Mouse (Mus musculus): Measurements from ENCODE around the gene Ebpl. TPM values are rescaled to one million over a fixed set of nuclear protein-coding genes. Genes with fewer than 3 reads are reported as not detected.
A peak's percentile ranks its signal among the peaks of the same experiment; 100 is the strongest.

Ebpl gene
- total and polyA plus RNA-seq, 3 experiments = 1.0 to 14.3 (median 3.4) TPM

DNA sequence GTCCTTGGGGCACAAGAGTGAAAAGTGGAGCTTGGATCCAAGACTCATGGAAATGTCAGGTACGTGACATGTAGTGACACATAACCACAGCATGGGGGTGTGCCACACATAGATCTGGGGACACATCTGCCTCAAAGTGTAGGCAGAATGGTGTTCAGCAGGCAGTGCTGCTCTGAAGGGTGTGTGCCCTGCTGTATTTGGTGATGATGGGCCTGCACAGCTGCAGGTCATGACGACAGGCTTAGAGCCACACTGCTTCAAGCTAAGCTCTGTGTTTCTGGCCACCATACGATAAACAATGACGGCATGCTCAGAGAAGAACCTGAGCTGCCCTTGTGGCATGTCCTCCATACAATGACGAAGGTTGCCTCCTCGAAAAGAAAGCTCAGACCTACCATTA lies 60.4 kb downstream of the Ebpl start:
- Histone ChIP-seq H3K4me3 (ENCODE audit: control insufficient read depth in 1 of 2, insufficient read depth in 1 of 2, low read depth in 2 of 2, low read length in 2 of 2) (no peak overlapping the region), H3K9me3 (replicated peaks; ENCODE audit: insufficient read depth, low read length) (no peaks in the 10 kb centered on the region), H3K9ac (ENCODE audit: control insufficient read depth, low read depth, low read length, poor library complexity, severe bottlenecking) (no peak overlapping the region), H3K36me3 (ENCODE audit: control insufficient read depth in 1 of 2, insufficient read depth in 2 of 2, low read length in 2 of 2) (peaks cover 0 to 4% of the 10 kb centered on the region in 2 experiments; a peak in 2 of 4 replicates), H3K4me1 (ENCODE audit: control insufficient read depth in 1 of 2, insufficient read depth in 2 of 2, low read length in 2 of 2) (peaks cover 0 to 9% of the 10 kb centered on the region in 2 experiments; a peak in 2 of 4 replicates), H3K27me3 (ENCODE audit: control insufficient read depth in 1 of 2, insufficient read depth in 2 of 2, low read length in 2 of 2) (no peaks in the 10 kb centered on the region), H3K27ac (ENCODE audit: control insufficient read depth, low read depth, low read length) (no peak overlapping the region), H3K79me2 (ENCODE audit: control insufficient read depth, insufficient read depth, low read length, poor library complexity) (no peaks in the 10 kb centered on the region)
- TF ChIP-seq TCF12 (IDR thresholded peaks at IDR 0.05; ENCODE audit: low read depth, low read length) (no peak), CTCF (IDR thresholded peaks at IDR 0.05 in 2 of 3, conservative IDR thresholded peaks at IDR 0.05 in 1 of 3; ENCODE audit: control insufficient read depth in 1 of 3, insufficient read depth in 1 of 3, low read depth in 2 of 3, low read length in 3 of 3, poor library complexity in 1 of 3, severe bottlenecking in 1 of 3) (no peak; a peak in 1 of 6 replicates), NELFE (IDR thresholded peaks at IDR 0.05; ENCODE audit: low read depth, low read length) (no peak), TAL1 (IDR thresholded peaks at IDR 0.05; ENCODE audit: low read length) (no peak), ZKSCAN1 (IDR thresholded peaks at IDR 0.05; ENCODE audit: low read depth, low read length) (no peak), EP300 (IDR thresholded peaks at IDR 0.05; ENCODE audit: low read depth in 1 of 2, low read length in 2 of 2) (no peak), CHD2 (IDR thresholded peaks at IDR 0.05; ENCODE audit: low read length) (no peak), UBTF (IDR thresholded peaks at IDR 0.05; ENCODE audit: borderline replicate concordance, insufficient read depth, low read depth, low read length) (no peak), MYC (IDR thresholded peaks at IDR 0.05; ENCODE audit: low read depth, low read length) (no peak), TBP (IDR thresholded peaks at IDR 0.05; ENCODE audit: low read depth, low read length) (no peak), ETS1 (IDR thresholded peaks at IDR 0.05; ENCODE audit: low read depth, low read length) (no peak), RAD21 (IDR thresholded peaks at IDR 0.05; ENCODE audit: low read depth, low read length) (no peak), CHD1 (IDR thresholded peaks at IDR 0.05; ENCODE audit: low read depth, low read length) (no peak), POLR2AphosphoS2 (IDR thresholded peaks at IDR 0.05; ENCODE audit: low read length) (no peak), MXI1 (IDR thresholded peaks at IDR 0.05; ENCODE audit: low read depth, low read length) (no peak), BHLHE40 (IDR thresholded peaks at IDR 0.05; ENCODE audit: borderline replicate concordance, low read depth, low read length) (no peak)
- DNase-seq (ENCODE audit: low read depth, low spot score) = no peak

DNA sequence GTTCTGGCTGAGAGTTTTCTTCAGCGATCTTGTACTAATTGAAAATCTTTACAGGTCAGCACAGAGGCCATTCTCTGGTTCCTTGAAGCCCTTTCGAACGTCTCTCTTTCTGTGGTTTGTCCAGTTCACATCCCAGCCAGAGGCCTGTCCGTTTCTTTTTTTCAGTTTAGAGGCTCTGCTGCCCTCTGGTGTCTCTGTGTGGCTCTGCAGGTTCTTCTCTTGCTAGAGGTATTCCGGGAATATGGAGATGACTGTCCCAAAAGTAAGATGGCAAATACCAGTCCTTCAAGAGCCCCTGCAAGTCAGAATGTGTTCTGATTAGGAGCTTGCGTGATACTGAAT lies 65.5 kb downstream of the Ebpl start:
- Histone ChIP-seq H3K4me3 (ENCODE audit: control insufficient read depth in 1 of 2, insufficient read depth in 1 of 2, low read depth in 2 of 2, low read length in 2 of 2) (peak overlapping the region; percentile 56 to 78), H3K27me3 (ENCODE audit: control insufficient read depth in 1 of 2, insufficient read depth in 2 of 2, low read length in 2 of 2) (no peaks in the 10 kb centered on the region), H3K9ac (ENCODE audit: control insufficient read depth, low read depth, low read length, poor library complexity, severe bottlenecking) (peak overlapping the region; percentile 46; the same call in 1 of the 2 replicates), H3K4me1 (ENCODE audit: control insufficient read depth in 1 of 2, insufficient read depth in 2 of 2, low read length in 2 of 2) (no peaks in the 10 kb centered on the region), H3K27ac (ENCODE audit: control insufficient read depth, low read depth, low read length) (no peak overlapping the region), H3K9me3 (replicated peaks; ENCODE audit: insufficient read depth, low read length) (no peaks in the 10 kb centered on the region), H3K79me2 (ENCODE audit: control insufficient read depth, insufficient read depth, low read length, poor library complexity) (no peaks in the 10 kb centered on the region), H3K36me3 (ENCODE audit: control insufficient read depth in 1 of 2, insufficient read depth in 2 of 2, low read length in 2 of 2) (no peaks in the 10 kb centered on the region; a peak in 1 of 4 replicates)
- DNase-seq (ENCODE audit: low read depth, low spot score) = peak; percentile 85
- no peak for TF ChIP-seq NELFE (IDR thresholded peaks at IDR 0.05; ENCODE audit: low read depth, low read length)
- peak; percentile 61 for TF ChIP-seq ZNF384 (IDR thresholded peaks at IDR 0.05; ENCODE audit: low read depth, low read length)
- TF ChIP-seq CTCF (IDR thresholded peaks at IDR 0.05 in 2 of 3, conservative IDR thresholded peaks at IDR 0.05 in 1 of 3; ENCODE audit: control insufficient read depth in 1 of 3, insufficient read depth in 1 of 3, low read depth in 2 of 3, low read length in 3 of 3, poor library complexity in 1 of 3, severe bottlenecking in 1 of 3) = peak; percentile 15 to 70 (median 69)
- TF ChIP-seq SMC3 (IDR thresholded peaks at IDR 0.05; ENCODE audit: low read depth, low read length) = peak; percentile 66
- TF ChIP-seq RAD21 (IDR thresholded peaks at IDR 0.05; ENCODE audit: low read depth, low read length) = peak; percentile 68
- peak; percentile 55 for TF ChIP-seq ZC3H11A (IDR thresholded peaks at IDR 0.05; ENCODE audit: low read depth, low read length)

Data from MEL (cell line).